Mouse (Mus musculus): ENCODE results near the gene Bysl. TPM values are rescaled to one million over a fixed set of nuclear protein-coding genes. Genes with fewer than 3 reads are reported as not detected.

Gene Bysl
- total and polyA plus RNA-seq, 3 experiments: 69.3 to 85.4 TPM; not detected in 1

GRCm38 (mm10) chr17:47596162-47596838, 15.0 kb downstream of the Bysl start:
- Histone ChIP-seq H3K36me3 (ENCODE audit: control insufficient read depth in 1 of 2, insufficient read depth in 2 of 2, low read length in 2 of 2) (peaks cover 0 to 62% of the 10 kb centered on the region in 2 experiments; a peak in 2 of 4 replicates), H3K27me3 (ENCODE audit: control insufficient read depth in 1 of 2, insufficient read depth in 2 of 2, low read length in 2 of 2) (no peaks in the 10 kb centered on the region), H3K79me2 (ENCODE audit: control insufficient read depth, insufficient read depth, low read length, poor library complexity) (peaks cover 28% of the 10 kb centered on the region), H3K9me3 (replicated peaks; ENCODE audit: insufficient read depth, low read length) (no peaks in the 10 kb centered on the region), H3K4me1 (ENCODE audit: control insufficient read depth in 1 of 2, insufficient read depth in 2 of 2, low read length in 2 of 2) (peaks cover 24 to 72% of the 10 kb centered on the region in 2 experiments), H3K4me3 (ENCODE audit: control insufficient read depth in 1 of 2, insufficient read depth in 1 of 2, low read depth in 2 of 2, low read length in 2 of 2) (peak overlapping the region; percentile 20 to 86), H3K27ac (ENCODE audit: control insufficient read depth, low read depth, low read length) (peak overlapping the region; percentile 98), H3K9ac (ENCODE audit: control insufficient read depth, low read depth, low read length, poor library complexity, severe bottlenecking) (peak overlapping the region; percentile 92)
- TF ChIP-seq MAFK (IDR thresholded peaks at IDR 0.05; ENCODE audit: borderline replicate concordance, low read depth, low read length) (no peak), NELFE (IDR thresholded peaks at IDR 0.05; ENCODE audit: low read depth, low read length) (no peak), ELF1 (IDR thresholded peaks at IDR 0.05; ENCODE audit: low read depth, low read length) (no peak), CHD2 (IDR thresholded peaks at IDR 0.05; ENCODE audit: low read length) (no peak), POLR2AphosphoS2 (IDR thresholded peaks at IDR 0.05; ENCODE audit: low read length) (no peak), NRF1 (IDR thresholded peaks at IDR 0.05; ENCODE audit: insufficient read depth, low read depth, low read length, poor library complexity, severe bottlenecking) (no peak), MAX (IDR thresholded peaks at IDR 0.05; ENCODE audit: low read length) (no peak), BHLHE40 (IDR thresholded peaks at IDR 0.05; ENCODE audit: borderline replicate concordance, low read depth, low read length) (no peak), RCOR1 (IDR thresholded peaks at IDR 0.05; ENCODE audit: low read depth, low read length) (no peak), SIN3A (IDR thresholded peaks at IDR 0.05; ENCODE audit: low read length) (no peak), JUND (IDR thresholded peaks at IDR 0.05; ENCODE audit: low read depth, low read length) (no peak), RAD21 (IDR thresholded peaks at IDR 0.05; ENCODE audit: low read depth, low read length) (no peak), EP300 (IDR thresholded peaks at IDR 0.05; ENCODE audit: low read depth in 1 of 2, low read length in 2 of 2) (no peak), HCFC1 (IDR thresholded peaks at IDR 0.05; ENCODE audit: low read depth, low read length) (no peak), TAL1 (IDR thresholded peaks at IDR 0.05; ENCODE audit: low read length) (no peak), MYB (IDR thresholded peaks at IDR 0.05; ENCODE audit: low read depth, low read length) (no peak), POLR2AphosphoS5 (IDR thresholded peaks at IDR 0.05; ENCODE audit: borderline replicate concordance, low read depth, low read length) (no peak), CHD1 (IDR thresholded peaks at IDR 0.05; ENCODE audit: low read depth, low read length) (no peak)
- DNase-seq (ENCODE audit: low read depth, low spot score): peak; percentile 58

Measured in MEL (cell line).